20 mouse cellular contexts compared by ENCODE assay signal in the genomic region with DNA sequence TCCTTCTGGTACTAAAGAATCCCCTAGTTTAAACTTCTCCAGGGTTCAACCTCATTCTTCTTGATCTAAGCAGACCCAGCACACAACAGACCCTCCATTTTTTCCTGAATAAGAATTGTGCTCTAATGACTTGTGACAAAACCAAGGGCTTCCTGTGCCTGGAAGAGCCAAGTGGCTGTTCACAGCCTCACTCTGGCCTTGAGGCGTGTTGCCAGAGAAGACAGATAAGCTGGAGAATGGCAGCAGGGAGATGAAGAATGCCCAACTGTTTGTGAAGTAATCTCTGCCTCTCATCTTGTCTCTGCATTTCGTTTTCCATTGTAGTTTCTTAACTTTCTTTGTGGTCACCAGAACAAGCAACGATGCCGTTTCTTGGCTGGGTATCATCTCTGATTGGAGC.
A peak's percentile ranks its signal among the peaks of the same experiment; 100 is the strongest.
DNase-seq lines count a peak whose midpoint lies in the region; ATAC-seq lines count a peak whose summit lies in the region.
"Had no signal": no experiment of that assay in that cellular context is flagged by ENCODE, and none has a peak within 500 bp of the region (broad histone marks: within the 10 kb centered on the region; RNA-seq: fewer than 3 reads in every experiment).

No protein-coding gene starts in this region.

- no peaks in the 10 kb centered on the region for H3K36me3 ChIP-seq in kidney, embryonic 16.5 days (ENCODE audit: insufficient read depth, low read length)
- H3K36me3 ChIP-seq: embryonic facial prominence, embryonic 15.5 days; forebrain, embryonic 10.5 days; heart, embryonic 13.5 days; hindbrain, embryonic 12.5 days had no signal

- H3K27ac ChIP-seq in kidney, embryonic 16.5 days (ENCODE audit: low read length) = peak overlapping the region; percentile 83
- H3K27ac ChIP-seq: embryonic facial prominence, embryonic 15.5 days; forebrain, embryonic 10.5 days; gastrocnemius, adult 2 months; heart, embryonic 13.5 days; hindbrain, embryonic 12.5 days had no signal

- peak; percentile 74 for DNase-seq in adrenal gland, adult 2 months
- no peak for DNase-seq in adrenal gland, postnatal 4 days (ENCODE audit: low spot score in 2 of 2)
- no peak for DNase-seq in kidney, adult 8-10 months
- peak; percentile 65 for DNase-seq in adrenal gland, postnatal 14 days
- no peak for DNase-seq in embryo, embryonic 9.5 days (ENCODE audit: extremely low spot score)
- no peak for DNase-seq in layer of hippocampus, adult 8-10 months (ENCODE audit: low spot score in 2 of 2)
- DNase-seq: cerebellum, adult 2 months; cerebellum, postnatal 10 days; gastrocnemius, adult 2 months; gastrocnemius, postnatal 25 days; heart, postnatal 36 days had no signal

- peaks cover 31% of the 10 kb centered on the region for H3K4me1 ChIP-seq in kidney, embryonic 16.5 days (ENCODE audit: insufficient read depth, low read length)

- H3K4me2 ChIP-seq in kidney, embryonic 16.5 days (replicated peaks; ENCODE audit: low read depth, low read length) = no peak overlapping the region
- H3K4me2 ChIP-seq: embryonic facial prominence, embryonic 15.5 days; heart, embryonic 13.5 days; hindbrain, embryonic 12.5 days had no signal

- 88% methylated on average over 4 of the region's 4 CpGs for WGBS in kidney, embryonic 16.5 days

- no peak overlapping the region for H3K9ac ChIP-seq in kidney, embryonic 16.5 days (replicated peaks; ENCODE audit: low read length)
- H3K9ac ChIP-seq: embryonic facial prominence, embryonic 15.5 days; heart, embryonic 13.5 days; hindbrain, embryonic 12.5 days had no signal

- no peaks in the 10 kb centered on the region for H3K9me3 ChIP-seq in kidney, embryonic 16.5 days (ENCODE audit: low read length)
- H3K9me3 ChIP-seq: embryonic facial prominence, embryonic 15.5 days; forebrain, embryonic 10.5 days; heart, embryonic 13.5 days; hindbrain, embryonic 12.5 days had no signal

- no peak for ATAC-seq in kidney, embryonic 16.5 days (ENCODE audit: low FRiP score, low TSS enrichment)
- ATAC-seq: forebrain, embryonic 14.5 days; hindbrain, embryonic 16.5 days; inflammation-experienced regulatory T-cells, adult 6 months had no signal

- H3K27me3 ChIP-seq in kidney, embryonic 16.5 days (ENCODE audit: insufficient read depth, low read length) = no peaks in the 10 kb centered on the region

- H3K4me3 ChIP-seq in kidney, embryonic 16.5 days (ENCODE audit: low read length) = no peak overlapping the region
- H3K4me3 ChIP-seq: embryonic facial prominence, embryonic 15.5 days; erythroblast, embryonic 14.5 days; forebrain, embryonic 10.5 days; gastrocnemius, adult 2 months; heart, embryonic 13.5 days; hindbrain, embryonic 12.5 days had no signal

Comparison
In these comparisons a context has a peak if more than half of its experiments do, and no peak if none do; other contexts are left out.
1. DNase-seq: peak in adrenal gland, adult 2 months (single experiment) and adrenal gland, postnatal 14 days (single experiment); none in adrenal gland, postnatal 4 days (0 of 2), kidney, adult 8-10 months (0 of 2), embryo, embryonic 9.5 days (single experiment) and layer of hippocampus, adult 8-10 months (0 of 2).